Mouse (Mus musculus): ENCODE measurements around the gene Fignl1. TPM values are rescaled to one million over a fixed set of nuclear protein-coding genes. Genes with fewer than 3 reads are reported as not detected.

The Fignl1 gene
- polyA plus RNA-seq, 1 experiment from 2014 or later = 76.7 TPM

- Histone ChIP-seq H3K27ac (ENCODE audit: poor library complexity, severe bottlenecking) (no peak overlapping the region), H3K36me3 (no peaks in the 10 kb centered on the region), H3K9me3 (replicated peaks) (no peaks in the 10 kb centered on the region), H3K9ac (no peak overlapping the region), H3K4me3 (no peak overlapping the region), H3K4me1 (replicated peaks) (no peaks in the 10 kb centered on the region), H3K4me2 (no peak overlapping the region), H3K27me3 (replicated peaks) (no peaks in the 10 kb centered on the region)
- 56% methylated on average over 2 of the region's 2 CpGs for WGBS
- no peak for ATAC-seq (ENCODE audit: insufficient number of reproducible peaks, low FRiP score)
Observed at GRCm38 (mm10) chr11:11737562-11737961, 71.2 kb downstream of the Fignl1 start.

Other genes with a start within 250 kb of the Fignl1 start
- gene 4930512M02Rik, start 181.1 kb downstream of the Fignl1 start, polyA plus RNA-seq (2016; fragmentation: Nextera tagmentation; extraction: Ambion mirVana) = not detected in 2 replicates
- 2.2 and 3.3 TPM in 2 replicates for gene Ikzf1, start 124.0 kb downstream of the Fignl1 start, polyA plus RNA-seq (2016; fragmentation: Nextera tagmentation; extraction: Ambion mirVana)
- 51.8 and 55.2 TPM in 2 replicates for gene Ddc, start 89.2 kb upstream of the Fignl1 start, polyA plus RNA-seq (2016; fragmentation: Nextera tagmentation; extraction: Ambion mirVana)
- 817 and 830 TPM in 2 replicates for gene Grb10, start 229.7 kb upstream of the Fignl1 start, polyA plus RNA-seq (2016; fragmentation: Nextera tagmentation; extraction: Ambion mirVana)